Mouse (Mus musculus): ENCODE results near the gene Lhfpl2. TPM values are rescaled to one million over a fixed set of nuclear protein-coding genes. Genes with fewer than 3 reads are reported as not detected.

Gene Lhfpl2
- polyA plus RNA-seq, 1 experiment from 2014 or later, result 69.4 TPM

GRCm38 (mm10) chr13:94211236-94212119 lies 153.9 kb downstream of the Lhfpl2 start:
- WGBS, result 66% methylated on average over 6 of the region's 6 CpGs
- Histone ChIP-seq H3K4me3 (no peak overlapping the region), H3K36me3 (peaks cover 11% of the 10 kb centered on the region), H3K27me3 (no peaks in the 10 kb centered on the region), H3K9me3 (peaks cover 4% of the 10 kb centered on the region; the same call in 1 of the 2 replicates), H3K9ac (no peak overlapping the region), H3K4me2 (replicated peaks) (no peak overlapping the region), H3K4me1 (peaks cover 12% of the 10 kb centered on the region), H3K27ac (no peak overlapping the region)
- ATAC-seq (ENCODE audit: insufficient number of reproducible peaks, insufficient read depth, low FRiP score, low TSS enrichment), result no peak

DNA sequence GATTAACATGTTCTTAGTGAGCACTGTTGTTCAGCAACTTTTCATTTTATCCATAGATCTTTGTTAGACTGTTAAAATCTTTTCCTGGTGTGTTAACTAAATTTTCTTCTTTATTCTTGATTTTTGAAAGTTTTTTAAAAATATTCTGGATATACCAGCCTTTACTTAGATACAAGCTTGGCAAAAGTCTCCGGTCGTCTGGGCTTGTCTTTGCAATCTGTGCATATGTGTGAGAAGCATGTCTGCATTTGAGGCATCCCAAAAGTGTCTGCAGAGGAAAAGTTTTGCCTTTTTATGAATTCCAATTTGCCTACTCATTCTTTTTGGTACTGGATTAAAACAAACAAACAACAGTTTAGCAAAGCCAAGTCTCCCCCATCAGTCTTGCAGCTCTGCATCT lies 154.6 kb downstream of the Lhfpl2 start:
- Histone ChIP-seq H3K4me1 (peaks cover 12% of the 10 kb centered on the region), H3K27ac (no peak overlapping the region), H3K9me3 (peaks cover 4% of the 10 kb centered on the region; the same call in 1 of the 2 replicates), H3K27me3 (no peaks in the 10 kb centered on the region), H3K4me3 (no peak overlapping the region), H3K4me2 (replicated peaks) (no peak overlapping the region), H3K9ac (no peak overlapping the region), H3K36me3 (peaks cover 11% of the 10 kb centered on the region)
- ATAC-seq (ENCODE audit: insufficient number of reproducible peaks, insufficient read depth, low FRiP score, low TSS enrichment), result no peak
- 98% methylated on average over 2 of the region's 2 CpGs for WGBS

DNA sequence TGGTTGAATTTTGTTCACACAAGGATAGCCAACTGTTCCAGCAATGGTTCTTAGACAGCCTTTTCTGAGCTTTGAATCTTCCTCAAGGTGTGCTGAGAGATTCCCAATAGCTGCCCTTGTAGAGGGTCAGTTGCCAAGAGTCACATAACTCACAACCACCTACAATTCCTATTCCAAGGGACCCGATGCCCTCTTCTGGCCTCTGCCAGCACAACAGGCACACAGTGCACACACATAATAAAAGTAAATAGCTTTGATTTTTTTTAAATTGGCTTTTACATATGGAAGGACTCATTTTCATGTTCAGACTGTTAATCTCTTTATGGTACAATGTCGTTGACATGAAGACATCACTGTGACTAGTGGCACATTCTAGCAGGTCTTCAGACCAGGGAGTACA lies 155.1 kb downstream of the Lhfpl2 start:
- WGBS, result 83% methylated on average over 2 of the region's 2 CpGs
- peaks cover 12% of the 10 kb centered on the region for H3K4me1 ChIP-seq
- H3K9ac ChIP-seq, result no peak overlapping the region
- no peak overlapping the region for H3K4me2 ChIP-seq (replicated peaks)
- ATAC-seq (ENCODE audit: insufficient number of reproducible peaks, insufficient read depth, low FRiP score, low TSS enrichment), result no peak
- peaks cover 4% of the 10 kb centered on the region; the same call in 1 of the 2 replicates for H3K9me3 ChIP-seq
- H3K4me3 ChIP-seq, result no peak overlapping the region
- no peak overlapping the region for H3K27ac ChIP-seq
- peaks cover 11% of the 10 kb centered on the region for H3K36me3 ChIP-seq
- H3K27me3 ChIP-seq, result no peaks in the 10 kb centered on the region

- H3K4me1 ChIP-seq, result no peaks in the 10 kb centered on the region
- WGBS, result 64% methylated on average over 14 of the region's 14 CpGs
These were observed 166.0 kb downstream of the Lhfpl2 start for GRCm38 (mm10) chr13:94223609-94224008.

DNA sequence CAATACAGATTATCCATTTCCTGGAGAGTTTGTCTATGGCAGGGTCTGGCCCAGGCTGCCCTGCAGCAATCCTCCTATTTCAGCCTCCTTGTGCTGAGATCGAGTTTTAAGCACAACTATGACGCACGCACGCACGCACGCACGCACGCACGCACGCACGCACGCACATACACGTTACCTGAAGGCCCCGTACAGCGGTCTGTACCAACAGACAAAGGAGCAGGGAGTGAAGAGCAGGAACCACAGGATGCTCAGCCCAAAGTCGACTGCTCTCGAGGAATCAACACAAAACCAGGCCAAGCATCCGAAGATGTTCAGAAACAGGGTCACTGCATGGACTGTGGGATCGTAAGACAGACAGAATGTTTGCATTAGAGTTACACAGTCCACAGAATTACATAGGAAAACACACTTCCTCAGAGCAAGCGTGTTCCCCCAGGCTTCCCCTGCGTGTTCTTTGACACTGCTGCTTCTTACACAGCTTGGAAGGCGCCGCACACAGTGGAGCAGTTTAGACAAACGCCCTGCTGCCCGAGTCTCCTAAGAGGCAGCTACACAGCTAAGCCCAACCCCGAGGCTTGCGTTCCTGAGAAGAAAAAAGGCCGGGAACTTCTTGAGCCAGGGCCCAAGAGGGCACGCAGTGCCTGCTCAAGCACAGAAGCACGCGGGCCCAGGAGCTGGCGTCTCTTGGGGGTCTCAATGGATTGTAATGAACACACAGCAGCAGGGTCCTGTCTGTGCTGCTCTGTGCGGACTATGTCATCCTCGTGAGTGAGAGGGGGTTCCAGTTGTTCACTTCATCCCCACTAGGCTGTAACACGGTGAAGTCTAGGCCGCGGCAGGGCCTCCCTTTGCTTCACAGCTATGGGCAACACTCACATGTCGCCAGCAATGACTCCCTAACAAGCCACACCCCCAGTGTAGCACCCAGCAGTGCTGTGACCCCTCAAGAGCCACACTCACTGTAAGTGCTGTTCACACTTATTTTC lies 167.4 kb downstream of the Lhfpl2 start:
- Histone ChIP-seq H3K9me3 (no peaks in the 10 kb centered on the region), H3K27me3 (no peaks in the 10 kb centered on the region), H3K4me2 (replicated peaks) (no peak overlapping the region), H3K27ac (no peak overlapping the region), H3K36me3 (peaks cover 17% of the 10 kb centered on the region; the same call in 1 of the 2 replicates), H3K4me3 (no peak overlapping the region), H3K4me1 (no peaks in the 10 kb centered on the region), H3K9ac (no peak overlapping the region)
- WGBS, result 95% methylated on average over 38 of the region's 38 CpGs
- ATAC-seq (ENCODE audit: insufficient number of reproducible peaks, insufficient read depth, low FRiP score, low TSS enrichment), result no peak

More at GRCm38 (mm10) chr13:94223609-94224008, 166.0 kb downstream of the Lhfpl2 start:
- H3K27ac ChIP-seq, result no peak overlapping the region
- H3K9ac ChIP-seq, result no peak overlapping the region
- H3K4me3 ChIP-seq, result no peak overlapping the region
- no peak for ATAC-seq (ENCODE audit: insufficient number of reproducible peaks, insufficient read depth, low FRiP score, low TSS enrichment)
- peaks cover 17% of the 10 kb centered on the region; the same call in 1 of the 2 replicates for H3K36me3 ChIP-seq
- no peak overlapping the region for H3K4me2 ChIP-seq (replicated peaks)
- no peaks in the 10 kb centered on the region for H3K9me3 ChIP-seq
- H3K27me3 ChIP-seq, result no peaks in the 10 kb centered on the region

DNA sequence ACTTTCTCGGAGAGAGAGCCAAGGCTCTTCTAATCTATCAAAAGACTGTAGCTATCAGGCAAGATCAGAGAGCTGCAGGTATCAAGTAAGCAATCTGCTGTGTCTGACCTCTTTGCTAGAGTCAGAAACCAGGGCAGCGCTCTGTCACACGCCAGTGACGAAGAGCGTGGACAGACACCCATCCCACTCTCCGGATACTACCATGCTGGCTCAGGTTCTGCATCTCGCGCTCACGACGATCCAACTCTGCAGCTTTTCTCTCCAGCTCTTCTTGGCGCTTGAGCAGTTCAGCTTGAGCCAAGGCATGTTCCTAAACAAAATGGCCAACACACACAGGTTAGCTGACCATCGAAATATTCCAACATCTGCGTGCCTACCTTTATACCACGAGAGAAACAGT lies 174.3 kb downstream of the Lhfpl2 start:
- no peak overlapping the region for H3K27ac ChIP-seq
- H3K4me1 ChIP-seq, result no peaks in the 10 kb centered on the region
- H3K9me3 ChIP-seq, result no peaks in the 10 kb centered on the region
- WGBS, result 90% methylated on average over 14 of the region's 14 CpGs
- H3K36me3 ChIP-seq, result 0 out of 2 replicates have a peak, but pooled peaks cover 8% of the 10 kb centered on the region
- H3K4me2 ChIP-seq (replicated peaks), result no peak overlapping the region
- no peaks in the 10 kb centered on the region for H3K27me3 ChIP-seq
- no peak overlapping the region for H3K4me3 ChIP-seq
- no peak for ATAC-seq (ENCODE audit: insufficient number of reproducible peaks, insufficient read depth, low FRiP score, low TSS enrichment)
- H3K9ac ChIP-seq, result no peak overlapping the region

DNA sequence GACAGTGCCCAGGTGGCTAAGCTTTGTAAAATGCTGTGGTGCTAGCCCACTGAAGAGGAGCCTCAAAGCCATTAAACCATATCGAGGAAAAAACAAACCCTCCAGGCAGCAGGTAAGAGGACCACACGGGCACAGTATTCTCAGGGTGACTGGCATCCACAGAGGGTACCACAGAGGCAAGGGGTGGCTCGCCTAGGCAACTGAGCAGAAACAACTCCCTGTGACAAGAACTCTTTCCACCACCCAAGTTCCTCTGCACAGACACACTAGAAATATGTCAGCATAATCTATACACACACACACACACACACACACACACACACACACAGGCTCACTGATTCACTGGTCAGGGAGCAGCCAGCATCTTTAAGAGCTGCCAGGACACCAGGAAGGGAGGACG lies 181.9 kb downstream of the Lhfpl2 start:
- no peak for ATAC-seq (ENCODE audit: insufficient number of reproducible peaks, insufficient read depth, low FRiP score, low TSS enrichment)
- Histone ChIP-seq H3K9ac (no peak overlapping the region), H3K4me1 (peaks cover 6% of the 10 kb centered on the region; the same call in 1 of the 2 replicates), H3K9me3 (no peaks in the 10 kb centered on the region), H3K4me2 (replicated peaks) (no peak overlapping the region), H3K27ac (no peak overlapping the region), H3K4me3 (no peak overlapping the region), H3K27me3 (no peaks in the 10 kb centered on the region), H3K36me3 (no peaks in the 10 kb centered on the region)
- WGBS, result 58% methylated on average over 4 of the region's 4 CpGs

DNA sequence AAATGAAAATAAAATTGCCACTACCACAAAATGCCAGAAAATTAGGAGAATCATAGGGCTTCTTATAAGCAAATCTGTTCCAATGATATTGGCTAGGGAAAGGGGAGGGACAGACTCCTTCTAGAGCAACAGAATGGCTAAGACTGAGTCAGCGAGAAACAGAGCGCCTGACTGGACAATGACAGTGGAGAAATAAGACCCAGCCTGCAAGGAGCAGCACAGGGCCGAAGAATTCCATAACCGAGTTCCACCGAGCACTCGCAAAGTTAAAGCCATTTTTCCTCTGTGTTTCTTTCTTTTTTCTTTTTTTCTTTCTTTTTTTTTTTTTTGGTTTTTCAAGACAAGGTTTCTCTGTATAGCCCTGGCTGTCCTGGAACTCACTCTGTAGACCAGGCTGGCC lies 182.5 kb downstream of the Lhfpl2 start:
- H3K4me3 ChIP-seq, result no peak overlapping the region
- 86% methylated on average over 6 of the region's 6 CpGs for WGBS
- no peak for ATAC-seq (ENCODE audit: insufficient number of reproducible peaks, insufficient read depth, low FRiP score, low TSS enrichment)

DNA sequence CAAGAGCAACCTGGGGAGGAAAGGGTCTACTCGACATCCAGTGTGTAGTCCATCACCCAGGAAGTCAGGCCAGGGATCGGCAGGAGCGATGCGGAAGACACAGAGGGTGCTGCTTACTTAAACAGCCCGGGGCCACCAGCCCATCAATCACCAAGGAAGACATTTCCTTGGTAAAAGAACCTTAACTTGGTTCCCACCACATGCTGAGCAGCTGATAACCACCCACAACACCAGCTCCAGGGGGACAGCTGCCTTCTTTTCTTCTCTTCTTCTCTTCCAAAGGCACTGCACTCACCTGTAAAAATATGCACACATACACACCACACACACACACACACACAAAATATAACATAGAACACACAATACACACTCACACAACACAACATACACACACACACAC lies 183.3 kb downstream of the Lhfpl2 start:
- peaks cover 6% of the 10 kb centered on the region; the same call in 1 of the 2 replicates for H3K4me1 ChIP-seq
- no peaks in the 10 kb centered on the region for H3K9me3 ChIP-seq
- no peak overlapping the region for H3K27ac ChIP-seq
- no peak for ATAC-seq (ENCODE audit: insufficient number of reproducible peaks, insufficient read depth, low FRiP score, low TSS enrichment)
- H3K27me3 ChIP-seq, result no peaks in the 10 kb centered on the region
- H3K9ac ChIP-seq, result no peak overlapping the region
- H3K4me2 ChIP-seq (replicated peaks), result no peak overlapping the region
- WGBS, result 50% methylated on average over 5 of the region's 5 CpGs
- H3K4me3 ChIP-seq, result no peak overlapping the region
- H3K36me3 ChIP-seq, result no peaks in the 10 kb centered on the region

More for the DNA sequence above, 182.5 kb downstream of the Lhfpl2 start:
- Histone ChIP-seq H3K27ac (no peak overlapping the region), H3K4me1 (peaks cover 6% of the 10 kb centered on the region; the same call in 1 of the 2 replicates), H3K9ac (no peak overlapping the region), H3K9me3 (no peaks in the 10 kb centered on the region), H3K4me2 (replicated peaks) (no peak overlapping the region), H3K36me3 (no peaks in the 10 kb centered on the region), H3K27me3 (no peaks in the 10 kb centered on the region)

GRCm38 (mm10) chr13:94241892-94242524 lies 184.4 kb downstream of the Lhfpl2 start:
- H3K4me3 ChIP-seq, result no peak overlapping the region
- no peaks in the 10 kb centered on the region for H3K9me3 ChIP-seq
- peaks cover 6% of the 10 kb centered on the region; the same call in 1 of the 2 replicates for H3K4me1 ChIP-seq
- no peaks in the 10 kb centered on the region for H3K27me3 ChIP-seq
- H3K36me3 ChIP-seq, result no peaks in the 10 kb centered on the region
- no peak overlapping the region for H3K27ac ChIP-seq
- H3K9ac ChIP-seq, result no peak overlapping the region
- WGBS, result 47% methylated on average over 4 of the region's 4 CpGs
- H3K4me2 ChIP-seq (replicated peaks), result no peak overlapping the region
- no peak for ATAC-seq (ENCODE audit: insufficient number of reproducible peaks, insufficient read depth, low FRiP score, low TSS enrichment)

DNA sequence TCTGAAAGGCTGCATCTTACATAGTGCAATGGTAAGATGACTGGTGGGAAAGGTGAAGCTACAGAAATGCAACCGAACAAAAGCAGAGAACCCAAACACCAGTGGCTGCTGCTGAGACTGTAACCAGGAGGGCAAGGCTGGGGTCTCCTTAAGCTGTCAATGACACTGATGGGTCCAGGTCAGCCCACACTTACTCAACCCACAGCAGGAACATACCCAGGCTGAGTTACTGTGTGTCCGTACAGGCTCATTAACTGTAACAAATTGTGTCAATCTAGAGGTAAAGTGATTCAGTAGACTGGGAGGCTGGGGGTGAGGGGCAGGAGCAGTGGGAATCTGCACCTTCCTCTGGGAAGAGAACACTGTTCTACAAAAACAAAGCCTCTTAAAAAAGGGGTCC lies 185.3 kb downstream of the Lhfpl2 start:
- WGBS, result 62% methylated on average over 2 of the region's 2 CpGs
- no peak for ATAC-seq (ENCODE audit: insufficient number of reproducible peaks, insufficient read depth, low FRiP score, low TSS enrichment)

More for the DNA sequence above, 185.3 kb downstream of the Lhfpl2 start:
- Histone ChIP-seq H3K27ac (no peak overlapping the region), H3K4me3 (no peak overlapping the region), H3K4me1 (peaks cover 6% of the 10 kb centered on the region; the same call in 1 of the 2 replicates), H3K9ac (no peak overlapping the region), H3K9me3 (no peaks in the 10 kb centered on the region), H3K36me3 (no peaks in the 10 kb centered on the region), H3K4me2 (replicated peaks) (no peak overlapping the region), H3K27me3 (no peaks in the 10 kb centered on the region)

All from embryonic facial prominence, embryonic 12.5 days (tissue).